Mouse (Mus musculus) neural tube, embryonic 11.5 days (tissue): ENCODE results near the gene Cd79a. TPM values are rescaled to one million over a fixed set of nuclear protein-coding genes. Genes with fewer than 3 reads are reported as not detected.

Experiments used
- ATAC-seq: fragments of 200-750 bp; cut with Nextera tagmentation; 2 replicates; pipeline ENCODE4 v1.8.0; 2017; ENCODE audit warnings: moderate number of reproducible peaks, mild to moderate bottlenecking, moderate TSS enrichment, moderate library complexity; ENCODE audit not compliant: insufficient read depth, low FRiP score, low TSS enrichment
- DNase-seq: peaks from one replicate; pipeline ENCODE4 v3.0.0-alpha.2; 2015; ENCODE audit warnings: low spot score
- H3K27ac ChIP-seq: fragments of 300-500 bp; sonication (generic); 2 replicates; pipeline ENCODE4 v1.5.1; 2014; ENCODE audit warnings: low read depth, mild to moderate bottlenecking, low read length
- H3K27me3 ChIP-seq: fragments of 300-500 bp; sonication (generic); 2 replicates; pipeline ENCODE4 v1.6.1; 2014; ENCODE audit warnings: mild to moderate bottlenecking, low read length, mixed read lengths; ENCODE audit not compliant: control insufficient read depth, insufficient read depth
- H3K36me3 ChIP-seq: fragments of 300-500 bp; sonication (generic); 2 replicates; pipeline ENCODE4 v1.6.1; 2014; ENCODE audit warnings: mild to moderate bottlenecking, low read length, moderate library complexity, mixed read lengths; ENCODE audit not compliant: control insufficient read depth, insufficient read depth
- H3K4me1 ChIP-seq: fragments of 300-500 bp; sonication (generic); 2 replicates; pipeline ENCODE4 v1.6.1; 2014; ENCODE audit warnings: low read length, mixed read lengths; ENCODE audit not compliant: control insufficient read depth, insufficient read depth
- H3K4me2 ChIP-seq: fragments of 300-500 bp; sonication (generic); 2 replicates; pipeline ENCODE4 v1.6.1; 2014; ENCODE audit warnings: low read depth, mild to moderate bottlenecking, moderate library complexity
- H3K4me3 ChIP-seq: fragments of 300-500 bp; sonication (generic); 2 replicates; pipeline ENCODE4 v1.5.1; 2014; ENCODE audit warnings: low read depth, low read length
- H3K9ac ChIP-seq: fragments of 300-500 bp; sonication (generic); 2 replicates; pipeline ENCODE4 v1.6.1; 2014; ENCODE audit warnings: mild to moderate bottlenecking, low read length
- H3K9me3 ChIP-seq: fragments of 300-500 bp; sonication (generic); 2 replicates; pipeline ENCODE4 v1.6.1; 2016; ENCODE audit warnings: low read length; ENCODE audit not compliant: control insufficient read depth
- WGBS: fragments of 180-500 bp; shearing (Covaris S2); extraction: QIAGEN DNeasy Blood & Tissue Kit; methylation state at CpG from one replicate; pipeline ENCODE4 v1.1.7; 2014; 5-methylcytosine and 5-hydroxymethylcytosine counted together
- polyA plus RNA-seq: library from polyadenylated mRNA; unstranded; fragments of >200 nt; fragmentation: Nextera tagmentation; extraction: Ambion mirVana; gene quantifications from 2 replicates; pipeline ENCODE4 v1.2.1, GENCODE M21; 2014

Cd79a gene
- polyA plus RNA-seq, 1 experiment from 2014 or later: 0.27 TPM

DNA sequence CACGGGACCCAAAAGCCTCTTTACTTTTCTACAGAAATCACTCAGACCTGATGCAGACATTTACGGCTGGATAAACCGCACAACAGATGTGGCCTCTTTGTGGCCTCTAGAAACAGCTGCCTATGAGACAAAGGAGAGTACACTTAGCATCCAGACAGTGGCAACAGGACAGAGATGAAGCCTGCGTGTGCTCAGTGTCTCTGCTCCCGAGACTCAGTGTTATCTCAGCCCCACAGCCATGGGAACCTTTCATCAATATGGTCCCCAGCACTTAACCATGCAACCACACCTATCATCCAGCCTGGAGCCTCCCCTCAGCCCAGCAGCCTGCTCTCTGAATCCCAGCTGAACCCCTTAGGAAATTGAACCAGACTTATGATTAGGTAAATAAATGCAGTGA lies 37.9 kb upstream of the Cd79a start:
- H3K27ac ChIP-seq: no peak overlapping the region
- no peak overlapping the region for H3K4me3 ChIP-seq
- DNase-seq (no peak), ATAC-seq (no peak)
- no peak overlapping the region for H3K9ac ChIP-seq
- H3K27me3 ChIP-seq: no peaks in the 10 kb centered on the region
- 67% methylated on average over 5 of the region's 5 CpGs for WGBS
- no peaks in the 10 kb centered on the region for H3K4me1 ChIP-seq
- H3K4me2 ChIP-seq: no peak overlapping the region
- no peaks in the 10 kb centered on the region for H3K36me3 ChIP-seq
- no peaks in the 10 kb centered on the region for H3K9me3 ChIP-seq

DNA sequence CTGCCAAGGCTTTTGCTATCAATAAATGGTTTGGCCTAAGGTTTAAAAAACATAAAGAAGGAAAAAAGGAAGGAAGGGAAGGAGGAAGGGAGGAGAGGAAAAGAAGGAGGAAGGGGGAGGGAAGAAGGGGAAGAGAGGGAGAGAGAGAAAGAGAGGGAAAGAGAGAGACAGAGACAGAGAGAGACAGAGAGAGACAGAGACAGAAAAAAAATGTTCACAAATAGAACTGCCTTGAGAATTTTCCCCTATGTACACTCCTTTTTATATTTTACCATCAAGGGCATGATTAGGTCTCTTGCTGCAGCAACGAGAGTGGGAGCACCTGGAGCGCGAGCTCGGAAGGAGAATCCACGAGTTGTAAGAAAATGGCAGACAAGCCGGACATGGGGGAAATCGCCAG lies 35.3 kb upstream of the Cd79a start, which contains the start of gene Gm9844:
TSS of gene Gm9844 (plus strand) at position 301 of the 400 bp plus-strand sequence.
- ATAC-seq: no peak
- Histone ChIP-seq H3K4me2 (no peak within 1 kb of the TSS), H3K9ac (no peak within 1 kb of the TSS), H3K4me1 (no peaks in the 10 kb centered on the region), H3K27ac (no peak within 1 kb of the TSS), H3K9me3 (no peaks in the 10 kb centered on the region), H3K36me3 (no peaks in the 10 kb centered on the region), H3K27me3 (no peaks in the 10 kb centered on the region), H3K4me3 (no peak within 1 kb of the TSS)
- no peak for DNase-seq
- WGBS: 93% methylated on average over 7 of the region's 7 CpGs

DNA sequence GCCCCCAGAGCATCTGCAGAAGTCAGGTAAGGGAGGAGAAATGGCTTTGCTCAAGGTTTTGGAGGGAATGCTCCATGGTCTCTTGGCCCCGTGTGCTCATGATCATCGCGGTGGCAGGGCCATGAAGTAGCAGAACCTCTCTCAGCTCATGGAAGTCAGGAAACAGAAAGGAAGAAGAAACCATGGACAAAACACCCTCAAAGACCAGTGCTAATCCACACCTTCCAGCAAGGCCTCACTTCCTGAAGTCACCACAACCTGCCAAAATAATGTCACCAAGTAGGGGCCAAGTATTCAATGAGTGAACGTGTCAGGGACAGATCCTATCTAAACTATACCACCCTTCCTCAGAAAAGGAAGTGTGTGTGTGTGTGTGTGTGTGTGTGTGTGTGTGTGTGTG lies 34.3 kb upstream of the Cd79a start:
- WGBS: 86% methylated on average over 4 of the region's 4 CpGs
- H3K27ac ChIP-seq: no peak overlapping the region
- H3K9me3 ChIP-seq: no peaks in the 10 kb centered on the region
- no peak overlapping the region for H3K9ac ChIP-seq
- no peak overlapping the region for H3K4me3 ChIP-seq
- H3K27me3 ChIP-seq: no peaks in the 10 kb centered on the region
- no peak for ATAC-seq
- H3K4me2 ChIP-seq: no peak overlapping the region
- no peaks in the 10 kb centered on the region for H3K36me3 ChIP-seq
- H3K4me1 ChIP-seq: no peaks in the 10 kb centered on the region
- no peak for DNase-seq

DNA sequence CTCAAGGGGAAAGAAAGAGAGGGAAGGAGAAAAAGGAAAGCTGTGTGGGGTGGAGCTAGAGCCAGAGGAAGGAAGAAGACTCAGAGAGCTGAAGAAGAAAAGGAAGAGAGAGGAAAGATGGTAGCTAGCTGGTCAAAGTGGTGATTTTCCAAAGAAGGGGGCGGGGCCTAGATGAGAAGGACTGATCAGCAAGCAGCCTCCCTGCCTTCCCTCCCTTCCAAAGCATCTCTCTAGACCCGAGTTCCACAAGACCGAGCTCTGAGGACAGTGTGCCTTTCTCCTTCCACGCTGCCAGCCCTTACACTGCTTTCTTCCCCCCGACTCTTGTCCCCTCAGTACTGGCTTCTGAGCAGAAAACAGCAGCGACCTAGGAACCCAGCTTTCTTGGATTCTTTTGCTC lies 33.0 kb upstream of the Cd79a start:
- Histone ChIP-seq H3K4me1 (no peaks in the 10 kb centered on the region), H3K9me3 (no peaks in the 10 kb centered on the region), H3K27ac (no peak overlapping the region), H3K36me3 (no peaks in the 10 kb centered on the region), H3K4me3 (no peak overlapping the region), H3K4me2 (no peak overlapping the region), H3K27me3 (no peaks in the 10 kb centered on the region), H3K9ac (no peak overlapping the region)
- 34% methylated on average over 6 of the region's 6 CpGs for WGBS
- DNase-seq (no peak), ATAC-seq (no peak)

GRCm38 (mm10) chr7:24869080-24869479 lies 28.1 kb upstream of the Cd79a start:
- Histone ChIP-seq H3K4me3 (no peak overlapping the region), H3K9ac (no peak overlapping the region), H3K27ac (no peak overlapping the region), H3K4me1 (no peaks in the 10 kb centered on the region), H3K36me3 (no peaks in the 10 kb centered on the region), H3K4me2 (no peak overlapping the region), H3K27me3 (no peaks in the 10 kb centered on the region), H3K9me3 (no peaks in the 10 kb centered on the region)
- DNase-seq: no peak
- no peak for ATAC-seq
- 65% methylated on average over 17 of the region's 17 CpGs for WGBS

DNA sequence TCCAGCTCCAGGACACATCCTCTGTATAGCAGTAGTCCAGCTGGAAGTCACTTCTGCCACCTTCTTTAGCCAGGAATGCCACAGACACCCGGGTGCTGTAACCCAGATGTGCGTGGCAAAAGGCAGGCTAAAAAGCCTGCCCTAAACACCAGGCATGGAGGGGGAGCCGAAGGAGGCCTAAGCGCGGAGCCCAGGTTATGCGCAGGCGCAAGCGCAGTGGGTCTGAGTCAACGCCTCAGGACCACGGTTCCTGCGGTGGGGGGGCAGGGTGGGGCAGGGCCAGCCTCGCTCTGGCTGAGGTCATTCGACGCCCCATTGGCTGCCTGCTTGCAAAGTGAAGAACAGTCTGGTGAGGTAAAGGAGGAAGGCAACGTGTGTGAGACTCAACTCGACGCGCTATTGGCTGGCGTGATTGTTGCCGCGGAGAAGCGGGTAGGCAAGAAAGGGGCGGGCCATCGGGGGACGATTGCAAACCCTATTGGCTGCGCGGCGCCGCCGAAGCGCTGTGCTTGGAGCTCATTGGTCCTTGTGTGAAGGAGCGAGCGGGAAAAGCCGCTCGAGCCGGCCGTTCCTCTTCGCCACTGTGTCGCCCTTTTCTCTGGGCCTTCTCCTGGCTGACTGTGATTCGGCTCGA lies 27.5 kb upstream of the Cd79a start, which contains the start of the genes Lypd4 and Dmrtc2:
TSS of gene Lypd4 (minus strand) at position 410 of the 634 bp plus-strand sequence.
TSS of gene Dmrtc2 (plus strand) at position 526 of the 634 bp plus-strand sequence.
- no peak for DNase-seq
- H3K27ac ChIP-seq: no peak within 1 kb of the TSS
- H3K9me3 ChIP-seq: no peaks in the 10 kb centered on the region
- no peak within 1 kb of the TSS for H3K4me2 ChIP-seq
- WGBS: 55% methylated on average over 39 of the region's 41 CpGs
- no peaks in the 10 kb centered on the region for H3K36me3 ChIP-seq
- H3K27me3 ChIP-seq: no peaks in the 10 kb centered on the region
- ATAC-seq: no peak
- no peak within 1 kb of the TSS for H3K9ac ChIP-seq
- H3K4me3 ChIP-seq: no peak within 1 kb of the TSS
- no peaks in the 10 kb centered on the region for H3K4me1 ChIP-seq

GRCm38 (mm10) chr7:24877588-24877987 lies 19.6 kb upstream of the Cd79a start:
- Histone ChIP-seq H3K9ac (no peak overlapping the region), H3K36me3 (no peaks in the 10 kb centered on the region), H3K27ac (no peak overlapping the region), H3K27me3 (no peaks in the 10 kb centered on the region), H3K4me1 (no peaks in the 10 kb centered on the region), H3K4me2 (no peak overlapping the region), H3K4me3 (no peak overlapping the region), H3K9me3 (no peaks in the 10 kb centered on the region)
- DNase-seq: no peak
- ATAC-seq: no peak
- WGBS: 84% methylated on average over 3 of the region's 3 CpGs

- Histone ChIP-seq H3K9me3 (no peaks in the 10 kb centered on the region), H3K27ac (no peak overlapping the region), H3K27me3 (no peaks in the 10 kb centered on the region), H3K9ac (no peak overlapping the region), H3K36me3 (no peaks in the 10 kb centered on the region), H3K4me3 (no peak overlapping the region), H3K4me2 (no peak overlapping the region), H3K4me1 (no peaks in the 10 kb centered on the region)
- WGBS: 17% methylated on average over 2 of the region's 2 CpGs
- DNase-seq (no peak), ATAC-seq (no peak)
Measured at GRCm38 (mm10) chr7:24879620-24880019, 17.6 kb upstream of the Cd79a start.

DNA sequence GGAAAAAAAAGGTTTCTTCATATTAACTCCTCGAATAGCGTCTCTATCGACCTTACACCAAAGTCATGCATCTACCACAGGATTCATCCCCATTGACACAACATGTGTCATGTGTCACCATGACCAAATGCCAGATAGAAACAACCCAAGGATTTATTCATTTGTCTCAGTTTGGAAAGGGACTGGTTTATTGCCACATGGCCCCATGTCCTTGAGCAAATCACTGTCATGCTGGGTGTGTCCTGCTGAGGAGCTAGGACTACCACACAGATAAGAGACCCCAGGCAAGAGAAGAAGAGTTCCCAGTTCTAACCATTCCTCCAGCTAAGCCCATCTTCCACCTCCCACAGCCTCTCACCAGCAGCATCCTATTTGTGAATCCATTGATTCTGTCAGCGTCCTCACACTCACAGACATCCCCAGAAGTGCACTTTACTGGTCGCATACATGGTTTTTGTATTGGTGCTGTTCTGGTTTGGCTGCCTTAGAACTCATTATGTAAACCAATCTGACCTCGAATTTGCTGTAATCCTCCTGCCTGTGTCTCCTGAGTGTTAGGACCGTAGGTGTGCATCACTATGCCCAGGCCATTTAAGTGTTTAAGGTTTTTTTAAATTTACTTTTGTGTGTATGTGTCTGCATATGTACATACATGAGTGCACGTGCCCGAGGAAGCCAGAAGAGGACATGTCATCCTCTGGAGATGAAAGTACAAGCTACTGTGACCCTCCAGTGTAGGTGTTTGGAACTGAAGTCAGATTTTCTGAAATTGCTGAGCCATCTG lies 14.6 kb upstream of the Cd79a start:
- Histone ChIP-seq H3K4me3 (no peak overlapping the region), H3K9ac (no peak overlapping the region), H3K4me2 (no peak overlapping the region), H3K4me1 (peaks cover 15% of the 10 kb centered on the region), H3K27me3 (no peaks in the 10 kb centered on the region), H3K36me3 (peaks cover 7% of the 10 kb centered on the region), H3K27ac (no peak overlapping the region), H3K9me3 (no peaks in the 10 kb centered on the region)
- WGBS: 93% methylated on average over 9 of the region's 9 CpGs
- ATAC-seq: no peak
- no peak for DNase-seq
